Mouse (Mus musculus) brain, embryonic 14.5 days (tissue): ENCODE data around the gene Rec8. TPM values are rescaled to one million over a fixed set of nuclear protein-coding genes. Genes with fewer than 3 reads are reported as not detected.

Experiments used
- DNase-seq: peaks from one replicate; pipeline ENCODE4 v3.0.0-alpha.2; 2011; ENCODE audit warnings: low read depth
- CTCF ChIP-seq: fragments of 200-500 bp; IDR thresholded peaks from 2 replicates; pipeline ENCODE4 v1.5.1; 2012; ENCODE audit warnings: inconsistent platforms, mild to moderate bottlenecking, moderate library complexity, borderline replicate concordance; ENCODE audit not compliant: insufficient read depth, insufficient read length; ENCODE audit errors: extremely low read depth
- POLR2A ChIP-seq: fragments of 200-500 bp; IDR thresholded peaks from 2 replicates; pipeline ENCODE4 v1.6.1; 2012; ENCODE audit warnings: mild to moderate bottlenecking, inconsistent platforms, borderline replicate concordance; ENCODE audit not compliant: poor library complexity, insufficient read depth, insufficient read length, severe bottlenecking; ENCODE audit errors: extremely low read depth
- polyA plus RNA-seq: library from polyadenylated mRNA; depleted of rRNA; stranded (reverse); fragments of >200 nt; gene quantifications from 2 replicates; pipeline ENCODE4 v1.2.3, GENCODE M21; 2012

Gene Rec8
- polyA plus RNA-seq, 1 experiment, result 15.9 TPM

DNA sequence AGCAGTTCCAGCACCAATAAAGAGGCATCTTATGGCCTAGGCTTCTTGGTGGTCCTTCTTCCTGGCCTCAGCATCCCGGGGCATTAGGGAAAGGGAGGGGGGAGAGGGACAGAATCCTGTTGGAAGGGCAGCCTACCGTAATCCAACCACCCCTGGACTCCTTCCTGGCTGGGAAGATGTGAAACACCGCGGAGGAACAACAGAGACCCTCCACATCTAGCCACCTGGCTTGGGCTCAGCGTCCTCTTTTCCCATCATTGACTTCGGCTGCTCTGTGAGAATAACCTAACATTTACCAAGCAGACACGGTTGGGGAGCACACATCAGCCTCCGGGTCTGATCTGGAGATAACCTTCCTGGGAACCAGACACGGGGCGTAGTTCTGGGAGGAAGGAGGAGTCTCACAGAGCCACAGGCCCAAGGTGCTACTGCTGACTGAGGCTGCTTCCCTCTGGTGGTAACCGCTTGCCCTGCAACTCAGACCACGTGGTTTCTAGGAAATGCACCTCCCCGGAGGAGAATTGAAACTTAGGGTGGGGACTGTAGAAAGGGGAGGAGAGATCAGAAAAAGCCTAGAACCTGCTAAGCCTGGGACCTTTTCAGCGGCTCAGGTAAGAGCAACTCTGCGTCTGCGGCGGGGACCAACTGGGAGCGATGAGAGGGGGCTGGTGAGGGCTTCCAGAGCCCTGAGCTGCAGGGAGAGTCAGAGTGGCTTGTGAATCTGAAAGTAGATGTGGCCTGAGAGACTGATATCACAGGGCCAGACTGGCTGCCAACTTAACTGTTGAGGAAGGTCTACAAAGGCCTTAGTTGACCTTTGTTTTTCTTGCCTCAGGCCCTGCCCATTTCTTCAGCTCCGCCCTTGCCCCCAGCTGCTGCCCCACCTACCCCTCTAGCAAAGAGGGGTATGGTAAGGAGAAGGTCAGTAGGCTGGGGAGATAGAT, 13.9 kb upstream of the Rec8 start:
- TF ChIP-seq POLR2A (no peak), CTCF (peak; percentile 90)

DNA sequence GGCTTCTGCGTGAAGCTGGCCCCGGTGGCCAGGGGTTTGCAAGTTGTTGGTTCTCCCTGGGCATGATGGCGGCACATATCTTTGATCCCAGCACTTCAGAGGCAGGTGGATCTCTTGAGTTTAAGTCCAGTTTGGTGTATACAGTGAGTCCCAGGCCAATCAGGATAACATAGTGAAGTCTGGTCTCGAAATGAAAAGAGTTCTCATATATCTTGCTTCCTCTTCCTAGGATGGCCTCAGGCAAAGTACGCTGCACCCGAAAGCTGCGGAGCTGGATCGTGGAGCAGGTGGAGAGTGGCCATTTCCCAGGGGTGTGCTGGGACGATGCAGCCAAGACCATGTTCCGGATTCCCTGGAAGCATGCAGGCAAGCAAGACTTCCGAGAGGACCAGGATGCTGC, 13.0 kb upstream of the Rec8 start:
- TF ChIP-seq POLR2A, result no peak
- no peak for TF ChIP-seq CTCF
- DNase-seq, result no peak

More for the DNA sequence above, 13.9 kb upstream of the Rec8 start:
- DNase-seq, result peak; percentile 87

DNA sequence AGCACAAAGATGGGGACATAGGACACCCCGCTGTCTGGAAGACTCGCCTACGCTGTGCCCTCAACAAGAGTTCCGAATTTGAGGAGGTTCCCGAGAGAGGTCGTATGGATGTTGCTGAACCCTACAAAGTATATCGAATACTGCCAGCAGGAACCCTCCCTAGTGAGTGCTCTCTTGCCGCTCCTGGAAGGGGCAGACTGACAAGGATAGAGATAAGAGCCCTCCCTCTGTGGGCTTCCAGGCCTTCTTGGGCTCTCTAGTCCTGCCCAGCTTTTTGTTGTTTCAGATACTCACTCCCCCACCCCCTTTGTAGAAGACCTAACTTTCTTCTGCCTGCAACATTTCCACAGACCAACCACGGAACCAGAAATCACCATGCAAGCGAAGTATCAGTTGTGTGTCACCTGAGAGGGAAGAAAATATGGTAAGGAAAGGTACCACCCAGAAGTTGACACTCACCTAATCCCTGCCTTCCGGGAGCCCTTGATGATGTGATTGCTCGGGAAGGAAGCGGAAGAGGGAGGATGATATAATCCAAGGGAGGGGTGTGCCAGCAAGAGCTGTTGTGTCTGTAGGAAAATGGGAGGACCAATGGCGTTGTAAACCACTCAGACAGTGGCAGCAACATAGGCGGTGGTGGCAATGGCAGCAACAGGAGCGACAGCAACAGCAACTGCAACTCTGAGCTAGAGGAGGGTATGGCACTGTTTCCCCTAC, 11.9 kb upstream of the Rec8 start:
- no peak for DNase-seq
- TF ChIP-seq CTCF (no peak), POLR2A (no peak)

DNA sequence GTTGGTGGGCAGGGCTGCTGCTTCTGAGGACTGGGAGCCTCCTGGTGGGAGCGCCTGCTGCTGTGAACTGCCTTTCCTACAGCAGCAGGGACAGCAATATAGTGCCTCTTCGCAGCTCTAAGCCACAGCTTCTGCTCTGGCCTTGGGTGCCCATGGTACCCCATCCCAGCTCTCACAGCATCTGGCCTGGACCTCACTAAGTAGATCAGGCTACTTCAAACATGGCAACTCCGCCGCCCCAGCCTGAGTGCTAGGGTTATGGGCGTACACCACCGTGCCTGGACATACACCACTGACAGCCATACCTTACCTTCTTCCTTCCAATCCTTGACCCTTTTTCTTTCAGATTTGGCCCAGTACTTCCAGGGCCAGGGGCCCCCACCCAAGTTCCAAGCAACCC, 9.5 kb upstream of the Rec8 start:
- DNase-seq, result no peak
- TF ChIP-seq POLR2A (no peak), CTCF (no peak)

DNA sequence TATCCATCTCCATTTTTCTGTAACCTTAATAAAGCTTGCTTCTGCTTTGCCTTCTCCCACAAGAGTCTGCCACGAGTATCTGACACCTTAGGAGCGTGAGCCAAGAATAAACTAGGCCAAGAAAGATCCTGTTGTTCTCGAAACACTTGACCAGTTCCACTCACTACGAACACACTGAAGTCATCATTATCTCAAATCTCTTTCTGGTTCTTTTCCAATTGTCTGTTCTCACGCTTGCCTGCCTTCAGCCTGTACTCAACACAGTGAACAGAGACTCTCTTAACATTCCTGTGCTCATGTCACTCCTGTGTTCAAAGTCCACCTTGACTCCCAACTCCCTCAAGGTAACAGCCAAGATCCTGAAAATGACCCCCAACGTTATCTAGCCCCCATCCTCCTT, 4.5 kb upstream of the Rec8 start:
- DNase-seq, result no peak
- TF ChIP-seq POLR2A (no peak), CTCF (no peak)

DNA sequence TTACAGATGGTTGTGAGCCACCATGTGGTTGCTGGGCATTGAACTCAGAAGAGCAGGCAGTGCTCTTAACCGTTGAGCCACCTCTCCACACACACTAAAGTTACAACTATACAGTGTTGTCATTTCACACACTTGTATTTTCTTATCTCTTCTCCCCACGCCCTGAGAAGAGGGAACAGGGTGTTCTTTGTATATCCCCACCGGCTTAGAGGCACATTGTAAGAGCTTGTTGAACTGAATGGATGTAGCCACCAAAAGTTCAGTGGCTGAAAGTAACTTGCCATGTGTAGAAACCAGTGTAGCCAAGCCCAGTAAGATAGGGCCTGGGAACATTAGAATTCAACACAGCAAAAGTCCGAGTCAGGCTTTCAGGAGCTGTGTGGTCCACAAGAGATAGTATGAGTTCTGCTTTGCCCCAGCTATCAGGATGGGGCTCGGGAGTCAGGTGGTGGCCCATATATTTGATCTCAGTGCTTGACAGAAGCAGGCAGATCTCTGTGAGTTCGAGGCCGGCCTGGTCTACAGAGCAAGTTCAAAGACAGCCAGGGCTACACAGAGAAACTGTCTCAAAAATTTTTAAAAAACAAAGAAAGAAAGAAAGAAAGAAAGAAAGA, 3.2 kb upstream of the Rec8 start:
- TF ChIP-seq CTCF (no peak), POLR2A (no peak)
- no peak for DNase-seq

DNA sequence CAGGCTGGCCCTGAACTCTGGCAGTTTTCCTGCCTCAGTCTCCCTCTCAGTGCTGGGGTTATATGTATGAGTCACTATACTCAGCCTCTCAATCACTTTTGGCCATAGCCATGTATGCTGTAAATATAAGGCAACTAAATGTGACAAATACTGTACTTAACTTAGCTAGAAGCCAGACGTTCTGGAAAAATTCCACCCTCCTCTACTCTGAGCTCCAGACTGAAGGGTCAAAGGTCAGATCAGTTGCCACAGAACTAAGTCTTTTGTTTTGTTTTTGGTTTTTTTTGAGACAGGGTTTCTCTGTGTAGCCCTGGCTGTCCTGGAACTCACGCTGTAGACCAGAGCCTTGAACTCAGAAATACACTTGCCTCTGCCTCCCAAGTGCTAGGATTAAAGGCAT, 2.0 kb upstream of the Rec8 start:
- DNase-seq, result no peak
- TF ChIP-seq POLR2A (no peak), CTCF (no peak)

DNA sequence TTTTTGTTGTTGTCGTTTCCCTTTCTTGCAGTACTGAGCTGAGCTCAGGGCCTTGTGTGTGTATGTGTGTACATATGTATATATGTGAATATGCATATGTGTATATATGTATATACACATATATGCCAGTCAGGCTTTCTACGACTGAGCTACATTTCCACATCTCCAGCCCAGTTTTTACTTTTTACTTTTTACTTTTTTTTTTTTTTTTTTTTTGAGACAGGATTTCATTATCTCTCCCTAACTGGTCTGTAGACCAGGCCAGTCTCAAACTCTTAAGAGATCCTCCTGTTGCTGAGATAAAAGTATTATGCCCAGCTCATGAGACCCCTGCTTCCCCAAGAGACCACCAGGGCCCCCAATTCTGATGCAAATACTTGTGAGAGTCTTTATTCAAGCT, 993 bp upstream of the Rec8 start:
- TF ChIP-seq CTCF, result no peak
- no peak for TF ChIP-seq POLR2A
- DNase-seq, result no peak

DNA sequence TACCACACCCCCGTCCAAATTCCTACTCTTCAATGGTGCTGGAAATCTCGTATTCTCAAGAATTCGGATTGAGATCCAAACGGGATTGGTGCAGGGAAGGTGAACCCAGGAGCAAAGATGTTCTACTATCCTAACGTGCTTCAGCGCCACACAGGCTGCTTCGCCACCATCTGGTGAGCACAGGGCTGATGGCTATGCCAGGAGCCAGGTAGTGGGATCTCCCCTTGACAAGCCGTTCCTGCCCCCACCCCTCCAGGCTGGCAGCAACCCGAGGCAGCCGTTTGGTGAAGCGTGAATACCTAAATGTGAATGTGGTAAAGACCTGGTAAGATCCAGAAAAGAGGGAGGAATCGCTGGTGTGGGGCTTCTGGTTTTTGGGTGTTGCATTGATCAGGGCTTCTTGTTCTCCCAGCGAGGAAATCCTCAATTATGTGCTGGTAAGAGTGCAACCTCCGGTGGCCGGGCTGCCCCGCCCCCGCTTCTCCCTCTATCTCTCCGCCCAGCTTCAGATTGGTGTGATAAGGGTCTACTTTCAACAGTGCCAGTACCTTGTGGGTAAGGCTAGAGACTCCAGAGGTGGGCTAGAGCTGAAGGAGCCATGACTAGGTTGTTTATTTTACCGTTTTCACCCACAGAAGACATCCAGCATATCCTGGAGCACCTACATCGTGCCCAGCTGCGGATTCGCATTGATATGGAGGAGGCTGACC, 804 bp downstream of the Rec8 start:
- peak; percentile 25 for DNase-seq
- no peak for TF ChIP-seq CTCF
- no peak for TF ChIP-seq POLR2A

DNA sequence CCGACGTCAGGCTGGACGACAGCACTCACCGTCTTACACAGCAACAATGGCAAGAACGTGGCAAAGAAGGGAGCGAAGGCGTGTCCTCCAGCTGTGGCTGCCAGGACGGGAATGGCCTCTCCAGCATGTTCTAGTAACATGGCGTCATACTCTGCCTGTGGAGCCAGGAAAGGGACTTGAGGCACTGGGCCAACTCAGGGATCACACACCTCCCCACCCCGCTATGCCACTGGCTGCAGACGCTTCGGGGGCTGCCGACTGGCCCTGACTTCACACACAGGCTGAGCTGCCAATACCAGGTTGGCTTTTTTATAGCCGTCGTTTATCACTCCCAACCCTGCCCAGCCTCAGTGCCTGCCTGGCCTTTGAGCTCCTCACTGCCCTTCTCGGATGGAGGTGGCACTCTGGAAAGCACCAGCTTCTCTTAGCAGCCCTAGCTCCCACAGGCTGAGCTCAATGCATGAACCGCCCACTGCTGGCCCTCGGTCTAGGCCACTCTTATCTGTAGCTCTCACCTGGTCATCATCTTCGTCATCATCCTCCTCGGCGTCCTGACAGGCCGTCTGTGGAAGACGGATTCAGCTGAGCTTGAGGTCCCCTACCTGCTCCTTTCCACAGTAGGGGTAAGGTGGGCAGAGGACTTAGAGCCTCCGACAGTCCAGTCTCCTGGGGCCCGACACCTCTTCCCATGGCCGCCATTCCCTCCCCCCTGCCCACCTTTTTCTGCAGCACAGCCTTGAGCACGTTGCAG, 10.4 kb downstream of the Rec8 start:
- DNase-seq, result no peak
- TF ChIP-seq CTCF (no peak), POLR2A (no peak)

DNA sequence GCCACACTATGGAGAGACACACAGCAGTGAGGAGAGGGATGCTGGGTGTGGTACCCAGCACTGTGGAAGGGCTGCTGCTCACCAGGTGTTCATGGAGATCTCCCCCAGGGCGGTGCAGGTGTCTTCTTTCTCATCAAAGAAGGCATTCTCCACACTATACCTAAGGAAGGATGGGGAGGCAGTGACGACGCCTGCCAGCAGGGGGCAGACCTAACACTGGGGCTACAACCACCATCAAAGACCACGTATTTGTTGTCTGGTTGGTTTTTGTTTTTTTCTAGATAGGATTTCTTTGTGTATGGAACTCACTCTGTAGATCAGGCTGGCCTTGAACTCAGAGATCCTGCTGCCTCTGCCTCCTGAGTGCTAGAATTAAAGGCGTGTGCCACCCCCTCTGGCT, 11.5 kb downstream of the Rec8 start:
- DNase-seq, result no peak
- TF ChIP-seq CTCF (peak; percentile 76), POLR2A (no peak)
